Mouse (Mus musculus) telencephalon, adult 2 months (tissue): ENCODE data around the gene Adcy4.

Experiments
- DNase-seq: peaks from one replicate; pipeline ENCODE4 v3.0.0-alpha.2; 2011; ENCODE audit warnings: low read depth, low spot score

Gene Adcy4

DNA sequence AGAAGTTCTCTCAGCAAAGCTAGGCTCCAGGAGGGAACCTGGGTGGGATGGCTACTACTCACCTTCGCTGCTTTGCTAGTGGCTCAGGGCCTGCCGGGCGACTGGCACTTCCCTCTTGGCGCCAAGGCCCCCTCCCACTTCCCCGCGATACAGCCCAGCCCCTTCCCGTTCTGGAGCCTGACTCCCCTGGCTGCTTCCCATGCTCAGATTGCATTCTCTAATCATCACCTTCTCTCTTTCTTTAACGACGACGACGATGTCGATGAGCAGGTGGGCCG is at the start of gene Adcy4:
Gene Adcy4, minus strand, starts transcription at position 138 of the 278 bp plus-strand sequence.
- DNase-seq = no peak

DNA sequence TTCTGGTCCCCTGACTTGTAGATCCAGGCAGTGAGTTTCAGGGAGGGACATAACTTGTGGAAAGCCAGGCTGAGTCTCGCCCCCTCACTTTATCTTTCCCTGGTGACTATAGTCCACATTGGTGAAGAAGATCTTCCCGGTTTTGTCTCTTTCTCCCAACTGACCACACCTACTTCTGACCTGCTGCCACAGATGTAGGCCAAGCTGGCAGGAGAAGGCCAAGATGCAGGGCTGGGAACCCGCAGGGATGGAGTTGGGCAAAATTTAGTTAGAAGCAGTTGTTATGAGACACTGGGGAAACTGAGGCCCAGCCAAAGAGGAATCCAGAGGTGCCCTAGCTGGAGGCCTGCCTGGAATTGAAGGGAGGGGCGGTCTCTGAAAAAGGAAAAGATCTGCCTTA is 49.2 kb upstream of the Adcy4 start:
- DNase-seq = no peak

DNA sequence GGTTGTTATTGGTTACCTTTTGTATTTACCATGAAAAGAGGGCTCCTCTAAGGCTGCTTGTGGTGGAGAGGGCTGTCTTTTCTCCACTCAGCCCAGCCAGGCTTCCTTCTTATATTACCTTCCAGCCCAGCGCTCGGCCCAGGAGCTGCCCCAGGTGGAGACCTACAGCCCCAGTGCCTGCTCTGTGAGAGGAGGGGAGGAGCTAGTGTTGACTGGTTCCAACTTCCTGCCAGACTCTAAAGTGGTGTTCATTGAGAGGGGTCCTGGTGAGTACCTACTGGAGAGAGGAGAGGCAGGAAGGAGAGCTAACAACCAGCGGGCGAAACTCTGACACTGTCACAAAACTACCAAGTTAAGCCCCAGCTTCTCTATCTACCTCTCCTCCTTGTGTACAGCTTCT is 46.4 kb upstream of the Adcy4 start:
- DNase-seq = no peak

DNA sequence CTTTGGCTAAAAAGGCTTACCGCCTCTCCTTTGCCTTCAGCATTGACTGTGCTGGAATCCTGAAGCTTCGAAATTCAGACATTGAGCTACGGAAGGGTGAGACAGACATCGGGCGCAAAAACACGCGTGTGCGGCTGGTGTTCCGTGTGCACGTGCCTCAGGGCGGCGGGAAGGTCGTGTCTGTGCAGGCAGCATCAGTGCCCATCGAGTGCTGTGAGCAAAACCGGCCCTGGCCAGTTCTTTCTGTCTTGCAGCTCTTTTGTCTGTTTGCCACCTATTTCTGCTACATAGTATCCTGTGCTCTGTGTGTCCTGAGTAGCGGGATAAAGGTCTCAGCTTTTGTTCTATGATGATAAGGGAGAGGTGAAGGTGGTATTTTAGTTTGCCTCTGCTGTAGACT is 46.0 kb upstream of the Adcy4 start:
- DNase-seq = no peak

GRCm38 (mm10) chr14:55828716-55829263 is 44.9 kb upstream of the Adcy4 start:
- DNase-seq = no peak

GRCm38 (mm10) chr14:55826551-55827340 is 42.9 kb upstream of the Adcy4 start:
- DNase-seq = no peak

- DNase-seq = no peak
Observed at GRCm38 (mm10) chr14:55826142-55826541, 42.2 kb upstream of the Adcy4 start.

- no peak for DNase-seq
Observed at GRCm38 (mm10) chr14:55825216-55826051, 41.5 kb upstream of the Adcy4 start.

DNA sequence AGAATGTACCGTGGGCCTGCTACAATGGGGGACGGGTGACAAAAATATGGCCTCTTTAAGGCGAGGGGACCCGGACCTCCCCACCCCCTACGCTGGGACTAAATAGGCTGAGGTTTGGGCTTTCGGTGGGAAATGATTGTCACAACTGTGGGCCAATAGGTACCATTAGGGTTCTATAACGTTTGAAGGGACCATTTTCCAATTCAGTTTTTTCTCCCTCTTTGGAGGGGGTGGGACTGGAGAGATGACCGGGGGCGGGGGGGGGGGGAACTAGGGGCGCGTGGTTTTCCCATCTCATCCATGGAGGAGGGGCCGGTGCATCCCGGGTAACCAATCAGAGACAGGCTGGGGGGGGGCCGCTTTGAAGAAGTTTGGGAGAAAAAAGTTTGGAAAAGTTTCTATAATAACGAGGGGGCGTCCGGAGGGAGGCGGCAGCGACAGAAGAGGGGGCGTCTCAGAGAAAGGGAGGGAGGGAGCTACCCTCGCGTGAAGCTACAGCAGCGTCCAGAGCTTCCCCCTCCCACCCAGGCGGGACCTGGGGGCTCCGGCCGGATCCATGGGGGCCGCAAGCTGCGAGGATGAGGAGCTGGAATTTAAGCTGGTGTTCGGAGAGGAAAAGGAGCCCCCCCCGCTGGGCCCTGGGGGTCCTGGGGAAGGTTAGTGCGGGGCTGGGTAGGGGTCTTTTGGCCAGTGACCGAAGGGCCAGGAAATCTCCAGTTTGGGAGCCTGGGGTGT is 40.8 kb upstream of the Adcy4 start:
- DNase-seq = no peak

DNA sequence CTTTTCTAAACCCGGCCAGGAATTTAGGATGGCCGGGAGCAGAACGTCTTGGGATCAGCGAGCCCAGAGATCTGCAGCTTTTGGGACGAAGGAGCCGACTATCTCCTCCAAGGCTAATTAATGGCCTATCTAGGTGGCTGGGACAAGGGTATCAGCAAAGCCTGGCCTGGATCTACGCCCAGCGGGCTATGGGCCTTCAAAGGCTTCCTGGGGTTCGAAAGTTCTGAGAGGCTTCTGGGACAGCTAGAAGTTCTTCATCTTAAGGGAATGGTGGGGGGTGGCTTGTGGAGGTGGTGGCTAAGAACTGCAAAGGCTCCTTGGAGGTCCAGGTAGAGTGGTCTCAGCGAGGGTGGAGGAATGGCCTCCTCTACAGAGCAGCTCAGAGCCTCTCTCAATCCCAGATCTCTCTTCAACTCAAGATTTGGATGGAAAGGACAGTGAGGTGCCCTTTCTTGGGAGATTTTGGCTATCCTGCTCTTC is 40.1 kb upstream of the Adcy4 start:
- no peak for DNase-seq

GRCm38 (mm10) chr14:55822991-55823762 is 39.3 kb upstream of the Adcy4 start, which contains the start of gene Nfatc4:
Gene Nfatc4 (plus strand): TSS chr14:55823144.
- DNase-seq = no peak

GRCm38 (mm10) chr14:55822435-55822990 is 38.6 kb upstream of the Adcy4 start:
- peak; percentile 35 for DNase-seq

DNA sequence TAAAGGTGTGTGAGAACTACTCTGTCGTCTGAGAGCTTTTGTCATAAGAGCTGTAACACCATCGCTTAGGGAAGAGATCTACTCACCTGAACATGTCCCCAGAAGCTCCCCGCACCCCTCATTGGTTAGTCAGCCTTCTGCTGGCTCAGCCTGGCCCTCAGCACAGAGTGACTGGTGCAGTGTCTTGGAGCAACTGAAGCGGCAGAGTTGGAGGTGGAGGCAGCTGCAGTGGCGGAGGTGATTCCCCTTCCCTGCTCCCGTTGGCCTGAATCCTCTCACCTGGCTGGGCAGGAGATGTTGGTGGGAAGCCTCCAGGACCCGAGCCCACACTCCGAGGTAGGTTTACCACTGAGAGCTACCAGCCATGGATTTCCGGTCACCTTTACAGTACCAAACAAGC is 36.7 kb upstream of the Adcy4 start:
- no peak for DNase-seq

DNA sequence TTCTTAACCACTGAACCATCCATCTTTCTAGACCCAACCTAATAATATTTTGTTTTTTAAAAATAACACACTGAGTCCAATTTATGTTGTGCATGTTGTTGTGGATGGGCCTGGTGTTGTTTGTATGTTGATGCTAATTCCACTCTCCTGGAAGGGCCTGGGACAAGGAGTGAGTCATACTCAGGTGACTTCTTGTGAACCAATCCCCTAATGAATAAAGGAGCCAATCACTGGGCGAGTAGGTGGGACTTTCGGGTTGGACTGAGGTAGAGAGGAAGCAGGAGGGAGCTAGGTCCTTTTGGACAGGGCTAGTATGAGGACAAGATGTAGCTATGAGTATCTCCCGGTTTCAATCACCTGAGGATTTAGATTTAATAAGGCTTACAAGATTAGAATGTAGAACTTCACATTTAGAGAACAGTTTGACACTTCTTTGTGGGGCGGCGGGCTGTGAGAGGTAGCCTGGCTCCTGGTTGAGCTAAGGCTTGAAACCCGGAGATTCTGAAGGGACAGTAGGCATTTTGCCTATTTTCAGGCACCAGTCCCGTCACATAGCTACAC is 36.0 kb upstream of the Adcy4 start:
- DNase-seq = no peak

DNA sequence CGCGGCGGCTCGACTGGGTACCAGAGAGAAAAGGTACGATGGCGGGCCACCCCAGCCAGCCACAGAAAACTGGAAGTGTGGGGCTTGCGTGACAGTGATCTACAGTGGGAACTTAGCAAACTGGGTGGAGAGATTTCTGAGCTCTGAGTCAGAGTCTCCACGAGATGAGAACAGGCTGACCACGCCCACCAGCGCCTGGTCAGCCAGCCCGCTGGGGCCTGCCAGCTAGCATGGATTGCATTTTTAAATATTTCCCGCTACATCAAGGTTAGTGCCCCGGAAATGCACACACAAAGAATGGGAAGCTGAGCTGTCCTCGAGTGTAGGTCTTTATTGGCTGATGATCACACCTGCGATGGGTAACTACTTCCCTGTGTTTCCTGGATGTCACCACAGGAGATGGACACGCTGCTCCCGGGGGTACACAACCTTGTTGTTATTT is 31.4 kb upstream of the Adcy4 start:
- DNase-seq = no peak

DNA sequence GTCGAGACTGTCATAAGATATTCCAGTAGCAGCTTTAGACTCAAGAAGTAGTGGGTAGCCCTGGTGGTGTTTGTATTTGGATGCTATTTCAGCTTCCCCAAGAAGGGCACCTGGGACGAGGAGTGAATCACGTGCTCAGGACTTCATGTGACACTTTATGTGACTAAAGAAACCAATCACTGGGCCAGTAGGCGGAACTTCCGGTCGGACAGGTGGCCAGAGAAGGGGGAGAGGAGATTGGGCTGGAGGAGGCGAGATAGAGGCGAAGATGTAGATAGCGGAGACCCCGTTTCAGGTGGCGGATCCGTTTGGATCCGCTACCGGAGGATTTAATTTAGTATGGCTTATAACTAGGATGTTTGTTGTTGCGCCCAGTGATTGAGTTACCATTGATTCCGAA is 31.0 kb upstream of the Adcy4 start:
- peak; percentile 21 for DNase-seq

- DNase-seq = no peak
Observed at GRCm38 (mm10) chr14:55795380-55796163, 11.7 kb upstream of the Adcy4 start.

GRCm38 (mm10) chr14:55793946-55794345 is 10.1 kb upstream of the Adcy4 start:
- no peak for DNase-seq

DNA sequence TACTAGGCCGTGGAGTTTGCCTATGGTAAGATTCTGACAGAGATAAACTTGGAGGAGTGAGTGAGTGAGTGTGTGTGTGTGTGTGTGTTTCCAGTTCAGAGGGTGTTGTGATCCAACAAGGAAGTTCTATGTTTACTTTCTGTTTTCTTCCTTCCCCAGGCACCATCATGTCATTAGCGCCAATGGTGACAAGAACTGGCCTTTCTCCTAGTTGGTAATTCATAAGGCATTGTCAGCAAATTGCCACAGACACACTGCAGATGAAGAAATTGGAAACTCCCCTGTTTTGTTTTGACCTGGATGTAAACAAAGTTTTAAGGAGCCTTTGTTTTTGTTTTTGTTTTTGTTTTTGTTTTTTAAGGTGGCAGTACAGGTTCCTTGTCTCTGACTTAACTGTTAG is 9.6 kb upstream of the Adcy4 start:
- no peak for DNase-seq
